7 mouse cellular contexts compared by ENCODE assay signal in genomic region chr5:65538121-65538520, GRCm38 (mm10). TPM values are rescaled to one million over a fixed set of nuclear protein-coding genes. Genes with fewer than 3 reads are reported as not detected.
DNase-seq lines count a peak whose midpoint lies in the region; ATAC-seq and TF ChIP-seq lines count a peak whose summit lies in the region.

No protein-coding gene starts in this region.

- no peak for TF ChIP-seq POLR2A in spleen, adult 2 months (IDR thresholded peaks at IDR 0.05; ENCODE audit: low read depth, low read length)

- peak overlapping the region; percentile 80 for H3K4me3 ChIP-seq in spleen, adult 2 months (ENCODE audit: extremely low read depth, insufficient read depth, insufficient read length)
- peak overlapping the region; percentile 94 for H3K4me3 ChIP-seq in forebrain, embryonic 11.5 days (ENCODE audit: low read depth, low read length)
- peak overlapping the region; percentile 94 for H3K4me3 ChIP-seq in limb, embryonic 13.5 days
- H3K4me3 ChIP-seq in stomach, postnatal 0 days (ENCODE audit: low read depth, low read length) = peak overlapping the region; percentile 95

- no peaks in the 10 kb centered on the region for H3K36me3 ChIP-seq in spleen, adult 2 months (ENCODE audit: control insufficient read depth, insufficient read depth, low read length)
- H3K36me3 ChIP-seq in forebrain, embryonic 11.5 days (ENCODE audit: control insufficient read depth, insufficient read depth, low read length) = no peaks in the 10 kb centered on the region
- no peaks in the 10 kb centered on the region for H3K36me3 ChIP-seq in limb, embryonic 13.5 days
- no peaks in the 10 kb centered on the region for H3K36me3 ChIP-seq in stomach, postnatal 0 days (ENCODE audit: control insufficient read depth, insufficient read depth, low read length)

- no peaks in the 10 kb centered on the region for H3K27me3 ChIP-seq in spleen, adult 2 months (ENCODE audit: control insufficient read depth, insufficient read depth, low read length)
- no peaks in the 10 kb centered on the region for H3K27me3 ChIP-seq in forebrain, embryonic 11.5 days (ENCODE audit: control insufficient read depth, insufficient read depth, low read length)
- H3K27me3 ChIP-seq in limb, embryonic 13.5 days = no peaks in the 10 kb centered on the region
- no peaks in the 10 kb centered on the region for H3K27me3 ChIP-seq in stomach, postnatal 0 days (ENCODE audit: control insufficient read depth, insufficient read depth, low read length)

- WGBS in spleen, adult 2 months = 3% methylated on average over 4 of the region's 4 CpGs
- 2% methylated on average over 4 of the region's 4 CpGs for WGBS in forebrain, embryonic 11.5 days
- under 1% methylated on average over 4 of the region's 4 CpGs for WGBS in limb, embryonic 13.5 days
- 1% methylated on average over 4 of the region's 4 CpGs for WGBS in stomach, postnatal 0 days

- H3K9ac ChIP-seq in forebrain, embryonic 11.5 days (ENCODE audit: low read length) = peak overlapping the region; percentile 98
- H3K9ac ChIP-seq in limb, embryonic 13.5 days = peak overlapping the region; percentile 98
- H3K9ac ChIP-seq in stomach, postnatal 0 days (ENCODE audit: low read length) = peak overlapping the region; percentile 94

- peak overlapping the region; percentile 83 for H3K27ac ChIP-seq in spleen, adult 2 months (ENCODE audit: insufficient read depth, low read length)
- peak overlapping the region; percentile 99 for H3K27ac ChIP-seq in forebrain, embryonic 11.5 days (ENCODE audit: low read depth, low read length)
- H3K27ac ChIP-seq in limb, embryonic 13.5 days = peak overlapping the region; percentile 99
- peak overlapping the region; percentile 99 for H3K27ac ChIP-seq in stomach, postnatal 0 days (replicated peaks)

- no peak for TF ChIP-seq EP300 in stomach, postnatal 0 days (optimal IDR thresholded peaks at IDR 0.05)

- ATAC-seq in forebrain, embryonic 11.5 days (replicated peaks; ENCODE audit: low FRiP score) = no peak
- ATAC-seq in limb, embryonic 13.5 days (ENCODE audit: low FRiP score, low read depth) = no peak
- no peak for ATAC-seq in stomach, postnatal 0 days (ENCODE audit: low FRiP score, low TSS enrichment)

- H3K9me3 ChIP-seq in forebrain, embryonic 11.5 days (ENCODE audit: control insufficient read depth, low read length) = no peaks in the 10 kb centered on the region
- H3K9me3 ChIP-seq in limb, embryonic 13.5 days = no peaks in the 10 kb centered on the region
- no peaks in the 10 kb centered on the region for H3K9me3 ChIP-seq in stomach, postnatal 0 days (ENCODE audit: control insufficient read depth, low read length)

- DNase-seq in spleen, adult 2 months (ENCODE audit: low read depth in 1 of 2, low spot score in 2 of 2) = no peak
- DNase-seq in spleen, adult 12 weeks (ENCODE audit: low spot score) = no peak
- no peak for DNase-seq in forebrain, embryonic 11.5 days (ENCODE audit: low spot score)
- DNase-seq in stomach, postnatal 0 days (ENCODE audit: low spot score) = no peak
- DNase-seq in adrenal gland, postnatal 25 days = no peak
- no peak for DNase-seq in thymus, postnatal 25 days

- peaks cover 2% of the 10 kb centered on the region for H3K4me1 ChIP-seq in spleen, adult 2 months (ENCODE audit: control insufficient read depth, insufficient read depth, insufficient read length)
- no peaks in the 10 kb centered on the region; the same call in 1 of the 2 replicates for H3K4me1 ChIP-seq in forebrain, embryonic 11.5 days (replicated peaks; ENCODE audit: control insufficient read depth, insufficient read depth, low read length)
- peaks cover 16% of the 10 kb centered on the region for H3K4me1 ChIP-seq in limb, embryonic 13.5 days
- H3K4me1 ChIP-seq in stomach, postnatal 0 days (replicated peaks; ENCODE audit: control insufficient read depth, insufficient read depth) = no peaks in the 10 kb centered on the region

- H3K4me2 ChIP-seq in forebrain, embryonic 11.5 days (ENCODE audit: low read depth, low read length, severe bottlenecking) = peak overlapping the region; percentile 62
- peak overlapping the region; percentile 69 for H3K4me2 ChIP-seq in limb, embryonic 13.5 days (replicated peaks)
- peak overlapping the region; percentile 66 for H3K4me2 ChIP-seq in stomach, postnatal 0 days (replicated peaks; ENCODE audit: low read depth)

- no peak for TF ChIP-seq CTCF in spleen, adult 2 months (IDR thresholded peaks at IDR 0.05; ENCODE audit: extremely low read depth, insufficient read depth, insufficient read length, insufficient replicate concordance)
- TF ChIP-seq CTCF in stomach, postnatal 0 days (IDR thresholded peaks at IDR 0.05; ENCODE audit: low read depth) = no peak

RNA-seq across cellular contexts. Expression of gene Ube2k, which starts 1.1 kb away (rescaled TPM):
- polyA plus RNA-seq in spleen, adult 2 months (2012; rRNA removed) = 9.7 and 11.7 TPM in 2 replicates
- polyA plus RNA-seq in forebrain, embryonic 11.5 days (2014; fragmentation: Nextera tagmentation; extraction: Ambion mirVana) = 142 and 143 TPM in 2 replicates
- 197 and 215 TPM in 2 replicates for polyA plus RNA-seq in limb, embryonic 13.5 days (2015; fragmentation: Nextera tagmentation; extraction: Ambion mirVana)
- polyA plus RNA-seq in stomach, postnatal 0 days (2015; fragmentation: Nextera tagmentation; extraction: Ambion mirVana) = 130 and 136 TPM in 2 replicates
- 90.0 and 132 TPM in 2 replicates for total RNA-seq in adrenal gland, postnatal 25 days (2021)

RNA-seq across cellular contexts. Expression of gene Smim14, which starts 1.1 kb away (rescaled TPM):
- polyA plus RNA-seq in spleen, adult 2 months (2012; rRNA removed) = 120 and 164 TPM in 2 replicates
- polyA plus RNA-seq in forebrain, embryonic 11.5 days (2014; fragmentation: Nextera tagmentation; extraction: Ambion mirVana) = 71.9 and 79.9 TPM in 2 replicates
- polyA plus RNA-seq in limb, embryonic 13.5 days (2015; fragmentation: Nextera tagmentation; extraction: Ambion mirVana) = 113 and 116 TPM in 2 replicates
- 355 and 360 TPM in 2 replicates for polyA plus RNA-seq in stomach, postnatal 0 days (2015; fragmentation: Nextera tagmentation; extraction: Ambion mirVana)
- total RNA-seq in adrenal gland, postnatal 25 days (2021) = 129 and 151 TPM in 2 replicates

RNA-seq across cellular contexts. Expression of gene Gm43552, which starts 45.5 kb away (rescaled TPM):
- polyA plus RNA-seq in spleen, adult 2 months (2012; rRNA removed) = not detected in 2 replicates
- not detected in 2 replicates for polyA plus RNA-seq in forebrain, embryonic 11.5 days (2014; fragmentation: Nextera tagmentation; extraction: Ambion mirVana)
- polyA plus RNA-seq in limb, embryonic 13.5 days (2015; fragmentation: Nextera tagmentation; extraction: Ambion mirVana) = not detected in 2 replicates
- not detected in 2 replicates for polyA plus RNA-seq in stomach, postnatal 0 days (2015; fragmentation: Nextera tagmentation; extraction: Ambion mirVana)
- total RNA-seq in adrenal gland, postnatal 25 days (2021) = 10.4 TPM in 1 of 2 replicates, not detected in the other

Comparison
In these comparisons a context has a peak if more than half of its experiments do, and no peak if none do; other contexts are left out.
1. RNA of gene Ube2k, which starts 1.1 kb away (polyA plus RNA-seq): 197 to 215 TPM in limb, embryonic 13.5 days, 142 to 143 TPM in forebrain, embryonic 11.5 days and 130 to 136 TPM in stomach, postnatal 0 days; 9.7 to 11.7 TPM in spleen, adult 2 months; every median in the first group is over 10 times any median in the second.
2. Peak in every context shown above with its lines, with median percentiles within 50 percentile points of each other: H3K27ac ChIP-seq, H3K4me3 ChIP-seq, H3K4me2 ChIP-seq and H3K9ac ChIP-seq.